Mouse (Mus musculus): ENCODE data around the gene Tstd2. TPM values are rescaled to one million over a fixed set of nuclear protein-coding genes. Genes with fewer than 3 reads are reported as not detected.
A peak's percentile ranks its signal among the peaks of the same experiment; 100 is the strongest.

The Tstd2 gene
- polyA plus RNA-seq, 1 experiment from 2014 or later: 23.9 TPM

- Histone ChIP-seq H3K36me3 (peaks cover 97% of the 10 kb centered on the region), H3K9ac (no peak overlapping the region), H3K4me1 (peaks cover 5% of the 10 kb centered on the region), H3K4me2 (no peak overlapping the region), H3K27me3 (replicated peaks) (no peaks in the 10 kb centered on the region), H3K4me3 (no peak overlapping the region), H3K27ac (no peak overlapping the region), H3K9me3 (replicated peaks) (no peaks in the 10 kb centered on the region)
- WGBS (ENCODE audit: insufficient replicate concordance): 87% methylated on average over 12 of the region's 12 CpGs
- no peak for ATAC-seq
Observed at GRCm38 (mm10) chr4:46151903-46152544, 13.5 kb upstream of the Tstd2 start.

- Histone ChIP-seq H3K36me3 (peaks cover 74% of the 10 kb centered on the region), H3K27me3 (replicated peaks) (no peaks in the 10 kb centered on the region), H3K9ac (no peak overlapping the region), H3K4me3 (no peak overlapping the region), H3K4me2 (no peak overlapping the region), H3K9me3 (replicated peaks) (no peaks in the 10 kb centered on the region), H3K4me1 (peaks cover 14% of the 10 kb centered on the region), H3K27ac (no peak overlapping the region)
- ATAC-seq: no peak
- 81% methylated on average over 1 of the region's 1 CpGs for WGBS (ENCODE audit: insufficient replicate concordance)
Observed at GRCm38 (mm10) chr4:46146881-46147280, 8.4 kb upstream of the Tstd2 start.

GRCm38 (mm10) chr4:46144323-46144722 lies 5.8 kb upstream of the Tstd2 start:
- Histone ChIP-seq H3K27me3 (replicated peaks) (no peaks in the 10 kb centered on the region), H3K4me1 (peaks cover 27% of the 10 kb centered on the region), H3K9ac (no peak overlapping the region), H3K4me2 (no peak overlapping the region), H3K4me3 (no peak overlapping the region), H3K36me3 (peaks cover 49% of the 10 kb centered on the region), H3K9me3 (replicated peaks) (no peaks in the 10 kb centered on the region), H3K27ac (no peak overlapping the region)
- ATAC-seq: no peak
- whole genome bisulfite sequencing (ENCODE audit: insufficient replicate concordance): 65% methylated on average over 3 of the region's 3 CpGs

DNA sequence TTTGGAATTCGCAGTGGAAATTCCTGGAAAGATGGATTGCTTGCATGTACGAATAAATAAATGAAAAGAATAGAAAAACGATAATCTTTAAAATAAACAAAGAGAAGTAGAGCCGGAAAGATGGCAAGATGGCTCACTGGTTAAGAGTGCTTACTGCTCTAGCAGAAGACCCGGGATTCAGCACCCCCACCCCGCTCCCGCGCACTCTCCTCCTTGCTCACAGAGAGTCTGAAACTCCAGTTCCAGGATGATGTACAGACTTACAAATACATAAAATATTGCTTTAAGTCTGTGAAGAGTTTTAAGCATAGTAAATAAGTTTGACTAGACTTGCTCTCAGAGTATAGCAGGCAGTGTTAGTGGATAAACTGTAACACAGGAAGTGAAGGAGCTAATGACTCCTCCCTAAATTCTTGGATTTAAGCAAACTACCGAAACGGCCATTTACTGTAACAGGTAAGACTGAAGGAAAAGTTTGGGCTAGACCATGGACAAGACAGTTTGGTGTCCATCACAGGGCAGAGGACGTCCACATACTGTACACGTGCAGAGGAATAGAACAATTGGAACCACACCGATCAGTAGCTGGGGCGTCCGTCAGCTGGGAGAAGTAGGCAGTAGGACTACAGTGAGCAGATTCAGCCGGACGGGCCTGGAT lies 736 bp downstream of the Tstd2 start:
- 7% methylated on average over 17 of the region's 17 CpGs for WGBS (ENCODE audit: insufficient replicate concordance)
- H3K4me1 ChIP-seq: peaks cover 32% of the 10 kb centered on the region
- H3K4me2 ChIP-seq: peak overlapping the region; percentile 79
- H3K27me3 ChIP-seq (replicated peaks): no peaks in the 10 kb centered on the region
- H3K4me3 ChIP-seq: peak overlapping the region; percentile 91
- H3K9ac ChIP-seq: peak overlapping the region; percentile 93
- peaks cover 27% of the 10 kb centered on the region for H3K36me3 ChIP-seq
- peak overlapping the region; percentile 95 for H3K27ac ChIP-seq
- H3K9me3 ChIP-seq (replicated peaks): no peaks in the 10 kb centered on the region
- ATAC-seq: peak; percentile 70

DNA sequence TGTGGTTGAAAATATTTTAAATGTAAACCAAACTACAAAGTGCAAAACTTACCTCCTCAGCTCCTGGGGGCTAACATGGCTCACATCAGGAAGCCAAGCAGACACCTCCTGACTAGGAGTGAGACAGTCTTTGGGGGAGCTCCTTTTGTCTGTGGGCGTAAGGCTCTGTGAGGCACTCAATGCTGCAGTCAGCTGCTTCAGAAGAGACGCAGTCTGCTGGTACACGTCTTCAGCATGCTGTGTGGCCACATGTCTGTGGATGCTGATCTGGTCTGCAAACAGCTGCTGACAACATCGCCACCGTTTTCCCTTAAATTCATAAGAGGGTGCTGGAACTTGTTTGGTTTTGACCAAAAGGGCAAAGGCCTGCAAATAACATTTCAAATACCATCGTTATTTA lies 6.7 kb downstream of the Tstd2 start:
- Histone ChIP-seq H3K9me3 (replicated peaks) (no peaks in the 10 kb centered on the region), H3K36me3 (peaks cover 77% of the 10 kb centered on the region), H3K27ac (no peak overlapping the region), H3K9ac (no peak overlapping the region), H3K27me3 (replicated peaks) (no peaks in the 10 kb centered on the region), H3K4me2 (no peak overlapping the region), H3K4me3 (no peak overlapping the region), H3K4me1 (peaks cover under 1% of the 10 kb centered on the region)
- 78% methylated on average over 6 of the region's 6 CpGs for WGBS (ENCODE audit: insufficient replicate concordance)
- no peak for ATAC-seq

- peaks cover 86% of the 10 kb centered on the region for H3K36me3 ChIP-seq
Observed at GRCm38 (mm10) chr4:46130221-46130620, 8.3 kb downstream of the Tstd2 start.

DNA sequence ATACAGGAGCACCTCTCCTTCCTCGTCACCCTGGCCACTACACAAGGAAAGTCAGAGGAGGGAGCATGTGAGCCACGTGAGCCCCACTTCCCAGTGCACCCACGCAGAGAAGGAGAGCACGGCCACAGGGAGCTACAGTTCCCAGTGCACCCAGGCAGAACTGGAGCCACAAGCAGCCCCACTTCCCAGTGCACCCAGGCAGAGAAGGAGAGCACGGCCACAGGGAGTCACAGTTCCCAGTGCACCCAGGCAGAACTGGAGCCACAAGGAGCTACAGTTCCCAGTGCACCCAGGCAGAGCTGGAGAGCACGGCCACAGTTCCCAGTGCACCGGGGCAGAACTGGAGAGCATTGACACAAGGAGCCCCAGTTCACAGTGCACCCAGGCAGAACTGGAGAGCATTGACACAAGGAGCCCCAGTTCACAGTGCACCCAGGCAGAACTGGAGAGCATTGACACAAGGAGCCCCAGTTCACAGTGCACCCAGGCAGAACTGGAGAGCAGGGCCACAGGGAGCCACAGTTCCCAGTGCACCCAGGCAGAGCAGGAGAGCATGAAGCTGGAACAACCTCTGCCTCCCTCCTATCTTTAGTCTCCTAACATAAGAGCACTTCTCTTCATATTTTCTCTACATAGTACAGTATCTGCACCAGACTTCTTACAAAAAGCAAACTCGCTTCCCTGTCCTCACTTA lies 9.0 kb downstream of the Tstd2 start:
- Histone ChIP-seq H3K4me3 (no peak overlapping the region), H3K36me3 (peaks cover 87% of the 10 kb centered on the region), H3K9me3 (replicated peaks) (no peaks in the 10 kb centered on the region), H3K9ac (no peak overlapping the region), H3K27me3 (replicated peaks) (no peaks in the 10 kb centered on the region), H3K27ac (no peak overlapping the region), H3K4me2 (no peak overlapping the region), H3K4me1 (no peaks in the 10 kb centered on the region)
- WGBS (ENCODE audit: insufficient replicate concordance): 83% methylated on average over 8 of the region's 8 CpGs
- ATAC-seq: no peak

More at GRCm38 (mm10) chr4:46130221-46130620, 8.3 kb downstream of the Tstd2 start:
- no peak overlapping the region for H3K9ac ChIP-seq
- no peaks in the 10 kb centered on the region for H3K27me3 ChIP-seq (replicated peaks)
- 54% methylated on average over 3 of the region's 3 CpGs for WGBS (ENCODE audit: insufficient replicate concordance)
- H3K4me2 ChIP-seq: no peak overlapping the region
- H3K27ac ChIP-seq: no peak overlapping the region
- H3K4me1 ChIP-seq: no peaks in the 10 kb centered on the region
- no peak for ATAC-seq
- H3K9me3 ChIP-seq (replicated peaks): no peaks in the 10 kb centered on the region
- H3K4me3 ChIP-seq: no peak overlapping the region

GRCm38 (mm10) chr4:46126541-46126940 lies 12.0 kb downstream of the Tstd2 start:
- ATAC-seq: no peak

DNA sequence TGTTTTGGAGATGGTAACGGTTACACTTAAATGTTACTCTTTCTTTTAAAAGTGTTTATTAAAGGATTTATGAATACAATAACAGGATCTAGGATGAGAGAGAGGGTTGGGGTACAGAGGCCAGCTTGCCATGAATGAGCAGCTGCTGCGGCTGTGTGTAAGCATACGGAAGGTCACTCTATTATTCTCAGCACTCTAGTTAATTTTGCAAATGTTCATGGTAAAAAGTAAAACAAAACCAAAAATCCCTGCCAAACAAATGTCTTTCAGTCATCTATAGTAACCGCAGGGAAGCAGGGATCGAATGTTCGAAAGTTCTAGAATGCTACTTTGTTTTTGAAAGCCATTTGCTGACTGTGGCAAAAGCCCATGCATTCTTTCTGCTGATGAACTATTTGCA lies 15.1 kb downstream of the Tstd2 start:
- H3K27me3 ChIP-seq (replicated peaks): no peaks in the 10 kb centered on the region
- H3K9ac ChIP-seq: no peak overlapping the region
- H3K4me1 ChIP-seq: no peaks in the 10 kb centered on the region
- H3K9me3 ChIP-seq (replicated peaks): no peaks in the 10 kb centered on the region
- no peak overlapping the region for H3K27ac ChIP-seq
- WGBS (ENCODE audit: insufficient replicate concordance): 88% methylated on average over 6 of the region's 6 CpGs
- no peak overlapping the region for H3K4me3 ChIP-seq
- peaks cover 89% of the 10 kb centered on the region for H3K36me3 ChIP-seq
- ATAC-seq: no peak
- no peak overlapping the region for H3K4me2 ChIP-seq

More at GRCm38 (mm10) chr4:46126541-46126940, 12.0 kb downstream of the Tstd2 start:
- no peak overlapping the region for H3K27ac ChIP-seq
- H3K36me3 ChIP-seq: peaks cover 86% of the 10 kb centered on the region
- no peaks in the 10 kb centered on the region for H3K27me3 ChIP-seq (replicated peaks)
- H3K4me2 ChIP-seq: no peak overlapping the region
- WGBS (ENCODE audit: insufficient replicate concordance): 46% methylated on average over 2 of the region's 2 CpGs
- H3K4me1 ChIP-seq: no peaks in the 10 kb centered on the region
- H3K9ac ChIP-seq: no peak overlapping the region
- no peak overlapping the region for H3K4me3 ChIP-seq
- H3K9me3 ChIP-seq (replicated peaks): no peaks in the 10 kb centered on the region

DNA sequence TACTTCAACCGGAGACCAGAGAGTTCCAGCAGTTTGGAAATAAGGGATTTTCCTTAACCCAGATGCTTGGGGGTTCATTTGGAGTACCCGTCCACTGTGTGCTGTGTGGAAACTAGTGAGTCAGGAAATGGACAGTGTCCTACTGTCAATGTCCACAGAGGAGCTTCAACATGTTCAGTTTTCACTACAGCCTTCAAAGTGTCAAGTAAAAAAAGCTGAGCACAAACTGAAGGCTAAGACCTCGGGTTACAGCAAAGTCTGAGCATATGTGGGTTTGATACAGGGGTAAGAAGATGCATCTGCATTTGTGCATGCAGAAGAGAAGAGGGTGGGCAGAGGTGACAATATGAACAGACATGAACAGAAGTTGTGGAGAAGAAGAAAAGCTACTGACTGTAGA lies 17.7 kb downstream of the Tstd2 start:
- H3K36me3 ChIP-seq: peaks cover 98% of the 10 kb centered on the region
- H3K27ac ChIP-seq: no peak overlapping the region
- no peaks in the 10 kb centered on the region for H3K27me3 ChIP-seq (replicated peaks)
- H3K4me2 ChIP-seq: no peak overlapping the region
- H3K4me1 ChIP-seq: no peaks in the 10 kb centered on the region
- H3K4me3 ChIP-seq: no peak overlapping the region
- no peak for ATAC-seq
- H3K9ac ChIP-seq: no peak overlapping the region
- no peaks in the 10 kb centered on the region for H3K9me3 ChIP-seq (replicated peaks)
- 73% methylated on average over 3 of the region's 3 CpGs for WGBS (ENCODE audit: insufficient replicate concordance)

GRCm38 (mm10) chr4:46119514-46120094 lies 18.9 kb downstream of the Tstd2 start:
- Histone ChIP-seq H3K27me3 (replicated peaks) (no peaks in the 10 kb centered on the region), H3K4me3 (no peak overlapping the region), H3K4me2 (no peak overlapping the region), H3K9me3 (replicated peaks) (no peaks in the 10 kb centered on the region), H3K27ac (no peak overlapping the region), H3K4me1 (no peaks in the 10 kb centered on the region), H3K9ac (no peak overlapping the region), H3K36me3 (peaks cover 98% of the 10 kb centered on the region)
- 93% methylated on average over 14 of the region's 14 CpGs for WGBS (ENCODE audit: insufficient replicate concordance)
- no peak for ATAC-seq

- 88% methylated on average over 4 of the region's 4 CpGs for WGBS (ENCODE audit: insufficient replicate concordance)
- peaks cover 98% of the 10 kb centered on the region for H3K36me3 ChIP-seq
Observed at GRCm38 (mm10) chr4:46117536-46117935, 21.0 kb downstream of the Tstd2 start.

More at GRCm38 (mm10) chr4:46117536-46117935, 21.0 kb downstream of the Tstd2 start:
- no peak for ATAC-seq
- Histone ChIP-seq H3K9ac (no peak overlapping the region), H3K4me1 (no peaks in the 10 kb centered on the region), H3K9me3 (replicated peaks) (no peaks in the 10 kb centered on the region), H3K27me3 (replicated peaks) (no peaks in the 10 kb centered on the region), H3K27ac (no peak overlapping the region), H3K4me3 (no peak overlapping the region), H3K4me2 (no peak overlapping the region)

Measured in liver, embryonic 12.5 days (tissue).